ENCODE assay signal across 9 mouse cellular contexts in genomic region chr7:132153725-132154147, GRCm38 (mm10). TPM values are rescaled to one million over a fixed set of nuclear protein-coding genes. Genes with fewer than 3 reads are reported as not detected.
A peak's percentile ranks its signal among the peaks of the same experiment; 100 is the strongest.
DNase-seq lines count a peak whose midpoint lies in the region; ATAC-seq lines count a peak whose summit lies in the region.
"Had no signal": no experiment of that assay in that cellular context is flagged by ENCODE, and none has a peak within 500 bp of the region (broad histone marks: within the 10 kb centered on the region; RNA-seq: fewer than 3 reads in every experiment).

No protein-coding gene starts in this region.

- peaks cover 63% of the 10 kb centered on the region for H3K27me3 ChIP-seq in heart, embryonic 10.5 days (ENCODE audit: insufficient read depth, poor library complexity, severe bottlenecking)
- peaks cover 40% of the 10 kb centered on the region for H3K27me3 ChIP-seq in forebrain, embryonic 13.5 days
- peaks cover 48% of the 10 kb centered on the region for H3K27me3 ChIP-seq in limb, embryonic 12.5 days

- H3K4me1 ChIP-seq in heart, embryonic 10.5 days = peaks cover 13% of the 10 kb centered on the region
- H3K4me1 ChIP-seq in forebrain, embryonic 13.5 days = peaks cover 27% of the 10 kb centered on the region
- peaks cover 16% of the 10 kb centered on the region for H3K4me1 ChIP-seq in limb, embryonic 12.5 days (replicated peaks)

- H3K4me2 ChIP-seq in forebrain, embryonic 13.5 days = peak overlapping the region; percentile 74
- H3K4me2 ChIP-seq in limb, embryonic 12.5 days = peak overlapping the region; percentile 93

- no peak overlapping the region for H3K9ac ChIP-seq in forebrain, embryonic 13.5 days
- H3K9ac ChIP-seq in limb, embryonic 12.5 days (replicated peaks) = no peak overlapping the region
- H3K9ac ChIP-seq: liver, embryonic 13.5 days had no signal

- peak overlapping the region; percentile 59; the same call in 1 of the 2 replicates for H3K4me3 ChIP-seq in heart, embryonic 10.5 days
- 0 out of 2 replicates have a peak overlapping the region, but pooled peaks have one; percentile 40 for H3K4me3 ChIP-seq in forebrain, embryonic 13.5 days
- peak overlapping the region; percentile 49 for H3K4me3 ChIP-seq in limb, embryonic 12.5 days (replicated peaks)
- H3K4me3 ChIP-seq: liver, embryonic 13.5 days had no signal

- peak; percentile 48; the same call in 1 of the 2 replicates for ATAC-seq in forebrain, embryonic 13.5 days
- ATAC-seq in limb, embryonic 12.5 days (ENCODE audit: insufficient number of reproducible peaks, insufficient read depth, low FRiP score, low TSS enrichment, low read depth) = no peak

- no peak overlapping the region for H3K27ac ChIP-seq in heart, embryonic 10.5 days
- no peak overlapping the region for H3K27ac ChIP-seq in forebrain, embryonic 13.5 days
- no peak overlapping the region for H3K27ac ChIP-seq in limb, embryonic 12.5 days
- H3K27ac ChIP-seq: liver, embryonic 13.5 days had no signal

- 35% methylated on average over 6 of the region's 6 CpGs for WGBS in heart, embryonic 10.5 days
- 21% methylated on average over 6 of the region's 6 CpGs for WGBS in forebrain, embryonic 13.5 days
- WGBS in limb, embryonic 12.5 days = 46% methylated on average over 6 of the region's 6 CpGs

- no peaks in the 10 kb centered on the region for H3K36me3 ChIP-seq in heart, embryonic 10.5 days
- H3K36me3 ChIP-seq in forebrain, embryonic 13.5 days (ENCODE audit: poor library complexity, severe bottlenecking) = no peaks in the 10 kb centered on the region
- H3K36me3 ChIP-seq in limb, embryonic 12.5 days = no peaks in the 10 kb centered on the region
- H3K36me3 ChIP-seq: liver, embryonic 13.5 days had no signal

- no peaks in the 10 kb centered on the region for H3K9me3 ChIP-seq in heart, embryonic 10.5 days
- H3K9me3 ChIP-seq in forebrain, embryonic 13.5 days (replicated peaks) = no peaks in the 10 kb centered on the region
- no peaks in the 10 kb centered on the region for H3K9me3 ChIP-seq in limb, embryonic 12.5 days
- H3K9me3 ChIP-seq: liver, embryonic 13.5 days had no signal

- no peak for DNase-seq in heart, embryonic 10.5 days (ENCODE audit: low spot score)
- no peak for DNase-seq in heart, adult 9 months (ENCODE audit: low spot score in 2 of 2)
- DNase-seq in adrenal gland, postnatal 14 days = peak; percentile 15
- no peak for DNase-seq in c-Kit-positive CD71-positive TER-119-positive erythroid progenitor cells, embryonic 14.5 days (ENCODE audit: low spot score)
- DNase-seq in ovary, postnatal 14 days (ENCODE audit: low spot score) = no peak
- no peak for DNase-seq in gastrocnemius, postnatal 10 days
- DNase-seq: liver, embryonic 13.5 days had no signal

RNA-seq across cellular contexts. Expression of gene Cpxm2, which starts 0.8 kb away (rescaled TPM):
- polyA plus RNA-seq in heart, embryonic 10.5 days (2016; fragmentation: Nextera tagmentation; extraction: Ambion mirVana) = 0.09 and 0.24 TPM in 2 replicates
- total RNA-seq in adrenal gland, postnatal 14 days (2021) = 4.9 and 5.2 TPM in 2 replicates
- polyA plus RNA-seq in forebrain, embryonic 13.5 days (2015; fragmentation: Nextera tagmentation; extraction: Ambion mirVana) = 0.65 and 0.87 TPM in 2 replicates
- 4.1 and 4.2 TPM in 2 replicates for polyA plus RNA-seq in limb, embryonic 12.5 days (2016; fragmentation: Nextera tagmentation; extraction: Ambion mirVana)
- 10 to 100 TPM; 13.1 to 14.6 TPM for total RNA-seq in gastrocnemius, postnatal 10 days (2021)
